Mouse (Mus musculus) right cerebral cortex, postnatal 10 days (tissue): ENCODE data around the gene March1.

Experiments used
- DNase-seq, 2 experiments: peaks; one replicate each; pipeline ENCODE4 v3.0.0; 2021; ENCODE audit warnings: low spot score in 2 of 2

Gene March1

DNA sequence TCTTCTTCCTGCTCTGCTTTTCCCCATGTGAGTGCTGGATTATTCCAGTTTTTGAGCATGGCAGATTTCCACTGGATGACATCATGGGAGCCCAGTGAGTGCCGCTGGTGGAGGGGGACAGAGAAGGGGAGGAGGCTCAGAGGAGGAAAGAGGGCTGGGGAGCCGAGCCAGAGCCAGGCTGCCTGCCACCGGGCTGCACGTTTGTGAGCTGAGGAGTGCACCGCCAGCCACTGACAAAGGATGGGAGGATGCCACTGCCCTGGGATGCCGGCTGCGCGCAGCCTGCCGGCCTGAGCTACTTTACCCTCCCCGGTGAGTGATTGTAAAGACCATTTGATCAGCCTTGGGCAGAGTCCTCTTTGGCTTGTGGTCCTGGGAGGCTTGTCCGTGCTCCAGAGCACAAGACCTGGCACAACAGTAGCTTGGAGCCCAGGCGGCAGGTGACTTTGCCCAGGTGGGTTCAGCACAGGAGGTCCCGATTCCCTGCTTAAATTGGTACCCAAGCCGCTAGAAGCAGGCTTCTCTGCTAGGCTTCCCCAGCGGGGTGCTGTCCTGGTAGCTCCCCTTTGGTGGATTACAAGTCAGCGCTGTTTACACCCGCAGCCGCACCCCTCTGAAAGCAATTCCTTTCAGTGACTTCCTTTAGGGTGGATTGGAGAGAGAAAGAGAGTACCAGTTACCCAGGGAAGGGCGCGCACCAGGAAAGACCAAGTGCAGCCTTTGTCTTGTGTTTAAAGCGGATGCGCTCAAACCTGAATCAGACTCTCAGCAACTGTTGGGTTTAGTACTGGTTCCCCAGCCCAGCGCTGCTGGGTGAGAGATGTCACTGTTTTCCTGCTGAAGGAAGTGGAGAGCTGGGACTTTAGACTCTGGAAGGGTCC, at the start of gene March1:
TSS of gene March1 (plus strand) at position 30 of the 881 bp plus-strand sequence.
- peak; percentile 87 to 90 for DNase-seq

- DNase-seq: no peak
These were observed 30.8 kb upstream of the March1 start for GRCm38 (mm10) chr8:65586909-65587308.

GRCm38 (mm10) chr8:65603241-65603640, 14.5 kb upstream of the March1 start:
- DNase-seq: no peak

- DNase-seq: no peak
These were observed 8.2 kb upstream of the March1 start for GRCm38 (mm10) chr8:65609509-65609908.

GRCm38 (mm10) chr8:65618966-65619365, 1.3 kb downstream of the March1 start:
- DNase-seq: peak; percentile 34 to 41

GRCm38 (mm10) chr8:65644931-65645330, 27.2 kb downstream of the March1 start:
- DNase-seq: no peak

GRCm38 (mm10) chr8:65645502-65645901, 27.8 kb downstream of the March1 start:
- DNase-seq: no peak

DNA sequence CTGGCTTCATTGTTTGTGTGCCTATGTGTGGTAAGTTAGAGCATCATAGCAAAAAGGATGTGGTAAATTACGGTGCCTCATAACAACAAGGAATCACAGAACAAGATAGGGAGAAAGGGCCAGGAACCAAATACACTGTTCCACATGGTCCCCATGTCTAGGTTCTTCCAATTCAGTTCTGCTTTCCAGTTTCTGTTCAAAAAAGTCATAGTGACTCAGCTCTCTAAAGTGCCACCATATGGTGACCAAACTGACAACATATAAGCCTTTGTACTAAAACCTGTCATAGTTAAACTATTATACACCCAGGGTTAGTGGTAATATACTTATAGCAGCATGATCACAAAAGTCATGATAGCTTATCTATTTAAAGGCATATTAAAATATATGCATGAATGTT, 28.2 kb downstream of the March1 start:
- no peak for DNase-seq

GRCm38 (mm10) chr8:65655924-65656323, 38.2 kb downstream of the March1 start:
- DNase-seq: no peak

DNA sequence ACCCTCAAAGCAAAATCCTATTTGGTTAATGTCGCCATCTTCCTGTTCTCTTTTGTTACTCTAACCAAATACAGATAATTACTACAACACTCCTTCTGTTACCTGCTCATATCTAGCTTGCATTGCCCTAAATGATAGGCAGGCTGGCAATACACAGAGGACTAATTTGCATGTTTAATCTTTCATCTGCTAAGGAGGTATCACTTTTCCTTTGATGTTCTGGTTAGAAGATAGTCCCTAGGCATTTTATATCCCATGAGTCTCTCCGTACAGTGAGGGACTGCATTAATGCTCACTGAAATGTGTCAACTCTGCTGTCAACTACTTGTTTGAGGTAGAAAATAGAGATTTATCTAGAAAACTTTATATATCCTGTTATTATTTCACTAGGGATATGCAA, 44.2 kb downstream of the March1 start:
- no peak for DNase-seq

GRCm38 (mm10) chr8:65665786-65666185, 48.1 kb downstream of the March1 start:
- no peak for DNase-seq

GRCm38 (mm10) chr8:65743066-65743465, 125.4 kb downstream of the March1 start:
- DNase-seq: no peak

DNA sequence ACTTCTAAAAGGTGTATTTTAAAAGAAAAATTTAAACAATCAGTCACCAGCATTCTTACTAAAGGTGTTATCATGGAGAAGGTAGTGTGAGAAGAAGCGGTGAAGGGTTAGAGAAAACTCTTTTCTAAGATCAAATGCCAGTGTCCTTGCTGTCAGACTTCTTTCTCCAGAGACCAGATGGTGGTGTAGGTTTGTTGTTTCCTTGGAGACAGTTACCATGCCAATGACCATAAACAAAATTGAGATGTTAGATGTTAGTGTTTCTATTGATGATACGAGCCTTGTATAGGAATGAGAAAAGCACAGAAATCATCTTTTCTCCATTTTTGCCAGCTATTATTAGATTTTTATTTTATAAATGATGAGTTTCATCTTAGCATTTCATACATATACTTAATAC, 158.1 kb downstream of the March1 start:
- no peak for DNase-seq

- no peak for DNase-seq
These were observed 163.5 kb downstream of the March1 start for GRCm38 (mm10) chr8:65781156-65781555.

DNA sequence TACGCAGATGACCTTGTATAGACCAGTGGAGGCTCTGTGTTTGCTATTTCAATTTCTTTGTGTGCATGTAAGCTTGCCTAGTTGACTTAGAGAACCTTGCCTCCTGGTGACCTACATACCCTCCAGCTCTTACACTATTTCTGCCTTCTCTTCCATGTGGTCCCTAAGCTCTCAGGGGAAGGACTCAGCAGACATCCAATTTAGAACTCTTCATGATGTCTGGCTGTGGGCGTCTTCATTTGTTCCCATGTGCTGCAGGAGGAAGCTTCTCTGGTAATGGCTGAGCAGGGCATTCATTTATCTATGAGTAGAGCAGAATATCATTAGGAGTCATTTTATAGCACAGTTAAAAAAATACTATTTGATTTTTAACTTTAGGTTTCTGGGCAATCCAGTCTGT, 195.3 kb downstream of the March1 start:
- no peak for DNase-seq

GRCm38 (mm10) chr8:65922294-65923019, 304.8 kb downstream of the March1 start:
- peak; percentile 42 to 53 for DNase-seq

DNA sequence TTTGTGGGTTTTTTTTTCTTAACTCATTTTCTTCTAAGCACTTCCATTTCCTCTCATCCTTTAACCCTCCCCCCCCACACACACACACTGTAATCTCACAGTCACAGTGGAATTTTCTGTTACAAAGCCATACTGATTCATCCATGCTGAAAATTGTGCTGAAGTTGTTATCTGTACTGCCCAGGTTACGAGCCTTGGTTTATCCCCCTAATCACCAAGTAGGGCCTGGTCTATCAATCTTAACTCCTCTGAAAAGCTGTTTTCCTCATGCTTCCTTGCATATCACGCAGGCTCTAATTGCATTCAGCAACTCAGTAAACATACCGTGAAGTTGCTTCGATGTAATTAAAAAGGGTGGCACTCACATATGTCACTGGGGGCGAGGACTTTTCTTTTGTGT, 339.2 kb downstream of the March1 start:
- DNase-seq: no peak

DNA sequence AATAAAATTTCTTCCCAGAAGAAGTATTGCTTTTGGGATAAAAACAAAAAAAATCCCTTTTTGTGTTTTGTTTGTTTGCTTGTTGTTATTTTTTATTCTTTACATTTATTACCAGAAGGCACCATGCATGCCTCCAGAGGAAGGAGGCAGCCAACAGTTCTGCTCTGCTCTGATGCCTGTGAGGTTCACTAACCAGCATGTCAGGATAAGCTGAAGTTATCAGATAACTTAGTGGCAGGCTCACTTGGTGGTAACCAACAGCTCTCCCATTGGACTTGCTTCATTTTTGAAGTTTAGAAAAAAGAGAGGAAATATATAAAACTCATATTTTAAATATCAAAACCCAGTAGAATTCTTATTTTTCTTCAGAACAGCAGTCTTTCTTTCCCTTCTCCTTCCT, 339.8 kb downstream of the March1 start:
- DNase-seq: no peak

DNA sequence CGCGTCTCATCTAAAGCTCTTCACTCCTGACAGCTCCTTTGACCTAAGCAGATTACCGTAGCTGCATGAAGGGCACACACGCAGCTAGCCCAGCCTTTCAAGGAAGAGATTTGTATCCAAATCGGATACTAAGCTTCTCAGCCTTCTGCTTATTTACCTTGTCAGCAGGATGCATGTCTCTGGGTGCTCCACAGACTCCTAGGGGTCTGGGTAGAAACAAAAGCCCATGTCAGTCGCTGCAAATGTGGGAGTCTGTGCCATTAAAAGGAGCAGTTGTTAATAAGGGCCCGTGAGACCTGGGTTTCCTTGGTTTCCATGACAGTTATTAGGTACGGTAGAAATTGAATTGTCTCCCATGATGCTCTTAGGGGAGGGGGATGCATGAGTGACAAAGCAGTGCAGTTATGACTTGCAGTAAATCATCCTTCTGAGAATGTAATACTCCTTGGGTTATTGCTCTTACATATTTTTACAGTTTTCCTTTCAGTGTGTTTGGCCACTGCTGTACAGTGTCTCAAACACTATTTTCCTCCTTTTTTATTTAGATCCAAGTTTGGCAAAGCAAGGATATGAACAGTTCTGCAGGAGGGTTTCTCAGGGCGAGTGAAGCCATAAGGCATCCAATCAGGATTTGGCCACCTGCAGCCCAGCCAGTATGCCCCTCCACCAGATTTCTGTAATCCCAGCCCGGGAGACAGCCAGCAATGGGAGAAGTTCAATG, 349.0 kb downstream of the March1 start:
- DNase-seq: no peak

GRCm38 (mm10) chr8:65967223-65967778, 349.6 kb downstream of the March1 start:
- DNase-seq: no peak

GRCm38 (mm10) chr8:65976905-65977304, 359.2 kb downstream of the March1 start:
- DNase-seq: no peak

DNA sequence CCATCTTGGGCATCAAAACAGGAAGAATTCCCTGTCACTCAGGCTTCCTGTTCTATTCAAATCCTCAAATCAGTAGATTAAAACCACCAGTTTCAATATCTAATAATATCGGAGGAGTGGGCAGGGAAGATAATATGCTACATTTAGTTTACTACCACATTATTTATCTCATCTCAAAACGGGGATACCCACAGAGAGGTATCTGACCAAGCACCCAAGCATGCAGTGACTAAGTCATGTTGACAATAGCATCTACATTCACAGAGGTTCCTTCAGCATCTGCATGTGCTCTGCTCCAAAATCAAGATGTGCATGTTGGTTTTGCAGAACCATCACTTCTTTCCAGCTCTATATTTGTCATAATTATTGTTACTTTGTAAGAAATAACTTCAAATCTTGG, 364.3 kb downstream of the March1 start:
- no peak for DNase-seq
